Mouse (Mus musculus) CH12F3 (cell line): ENCODE results near the gene Mnd1.

Experiments used
- in situ Hi-C: fragments of 300-500 bp; cut with MboI; formaldehyde crosslinking; loops from 2 replicates; pipeline ENCODE4 v1.14.3; 2020; ENCODE audit warnings: low sequenced_read_pairs

Mnd1 gene

DNA sequence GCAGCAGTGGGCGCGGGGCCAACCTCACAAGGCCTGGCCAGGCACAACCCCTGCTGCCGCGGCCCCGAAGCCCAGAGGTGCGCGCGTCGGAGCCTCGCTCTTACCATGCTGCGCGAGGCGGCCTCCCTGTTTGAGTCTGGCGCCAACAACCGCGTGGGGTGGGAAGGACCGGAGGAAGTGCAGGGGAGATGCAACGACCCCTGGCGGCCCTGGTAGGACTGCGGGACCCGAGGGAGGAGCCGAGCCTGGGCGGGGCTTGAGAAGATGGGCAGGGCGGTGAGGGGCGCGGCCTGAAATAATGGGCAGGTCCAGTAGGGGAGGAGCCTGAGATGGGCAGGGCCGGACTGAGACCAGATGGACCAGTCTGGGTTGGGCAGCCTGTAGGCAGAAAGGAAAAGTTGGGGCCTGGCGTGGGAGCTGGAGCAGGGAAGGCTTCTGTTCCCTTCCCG, at the start of gene Mnd1:
Gene Mnd1 (minus strand): TSS at position 229 of the 449 bp plus-strand sequence.
- in situ Hi-C loops: loop anchor here (25.0 kb wide), 1 partner anchor 382 kb away; no protein-coding TSS in a partner anchor

- in situ Hi-C loops: no loop called here
Measured at GRCm38 (mm10) chr3:84204640-84205039, 49.1 kb upstream of the Mnd1 start.

DNA sequence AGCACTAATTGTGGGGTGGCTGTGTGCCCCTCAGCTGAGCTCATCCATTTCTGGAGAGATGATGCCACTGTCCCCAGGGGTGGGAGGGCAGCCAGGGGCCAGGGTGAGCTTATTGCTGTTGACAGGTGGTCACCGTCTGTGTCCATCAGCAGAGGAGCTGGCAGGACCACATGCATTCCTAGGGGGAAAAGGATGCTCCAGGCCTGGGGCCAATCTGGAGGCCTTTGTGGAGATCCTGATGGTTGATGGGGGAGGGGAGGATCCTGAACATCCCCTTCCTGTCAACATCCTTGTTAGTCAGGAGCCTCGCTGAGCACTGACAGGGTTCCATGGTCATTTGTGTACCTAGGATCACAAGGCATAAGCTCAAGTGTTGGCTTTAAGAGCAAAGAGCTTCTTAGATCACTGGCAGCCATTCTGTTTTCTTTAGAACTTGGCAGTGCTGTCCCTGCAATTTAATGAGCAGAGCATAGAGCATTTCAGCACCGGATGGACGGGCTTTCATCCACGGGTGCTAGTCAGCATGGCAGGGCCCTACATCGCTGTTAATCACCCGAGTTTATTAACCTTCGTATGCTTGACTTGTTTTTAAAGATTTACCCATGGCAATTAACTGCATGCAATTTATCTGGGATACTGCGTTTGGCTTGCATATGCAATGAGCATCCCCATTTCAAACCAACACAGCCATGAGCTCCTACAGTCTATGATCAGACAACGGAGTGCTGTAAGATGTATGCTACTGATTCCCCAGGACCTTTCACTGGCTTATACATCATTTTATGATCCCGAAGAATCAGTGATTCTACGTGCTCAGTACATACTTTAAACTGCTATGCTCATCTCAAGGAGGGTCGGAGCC, 45.2 kb upstream of the Mnd1 start:
- in situ Hi-C loops: no loop called here

DNA sequence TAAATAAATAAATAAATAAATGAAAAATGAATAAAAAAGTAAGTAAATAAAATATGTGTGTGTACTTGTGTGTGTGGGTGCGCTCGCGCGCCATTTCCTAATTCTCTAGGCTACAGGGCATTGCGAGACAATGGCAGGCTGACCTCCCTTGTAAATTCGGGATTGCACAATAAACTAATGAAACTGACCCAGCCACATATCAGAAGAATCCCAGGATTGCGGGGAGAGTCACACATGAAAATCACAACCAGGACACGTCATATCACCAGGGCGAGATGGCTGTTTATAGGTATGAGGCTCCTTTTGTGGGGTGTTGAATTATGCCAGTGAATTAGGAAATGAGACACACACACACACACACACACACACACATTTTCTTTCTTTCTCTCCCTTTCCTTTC, 43.9 kb upstream of the Mnd1 start:
- in situ Hi-C loops: no loop called here

DNA sequence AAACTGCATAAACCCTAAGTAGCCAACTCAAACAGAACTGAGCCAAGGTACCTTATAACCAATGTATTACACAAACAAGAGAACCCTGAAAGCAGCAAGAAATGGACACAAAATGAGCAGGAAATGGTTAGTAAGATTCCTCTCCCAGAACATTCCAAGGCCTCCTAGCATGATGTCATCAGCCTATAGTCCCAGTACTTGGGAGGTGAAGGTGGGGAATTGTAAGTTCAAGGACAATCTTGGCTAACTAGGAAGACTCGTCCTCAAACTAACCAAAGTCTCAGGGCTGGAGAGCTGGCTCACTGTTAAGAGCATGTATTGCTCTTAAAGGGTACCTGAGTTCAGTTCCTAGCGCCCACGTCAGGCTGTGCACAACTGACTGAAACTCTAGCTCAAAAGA, 42.6 kb upstream of the Mnd1 start:
- in situ Hi-C loops: no loop called here

GRCm38 (mm10) chr3:84193881-84194280, 38.3 kb upstream of the Mnd1 start:
- in situ Hi-C loops: no loop called here

DNA sequence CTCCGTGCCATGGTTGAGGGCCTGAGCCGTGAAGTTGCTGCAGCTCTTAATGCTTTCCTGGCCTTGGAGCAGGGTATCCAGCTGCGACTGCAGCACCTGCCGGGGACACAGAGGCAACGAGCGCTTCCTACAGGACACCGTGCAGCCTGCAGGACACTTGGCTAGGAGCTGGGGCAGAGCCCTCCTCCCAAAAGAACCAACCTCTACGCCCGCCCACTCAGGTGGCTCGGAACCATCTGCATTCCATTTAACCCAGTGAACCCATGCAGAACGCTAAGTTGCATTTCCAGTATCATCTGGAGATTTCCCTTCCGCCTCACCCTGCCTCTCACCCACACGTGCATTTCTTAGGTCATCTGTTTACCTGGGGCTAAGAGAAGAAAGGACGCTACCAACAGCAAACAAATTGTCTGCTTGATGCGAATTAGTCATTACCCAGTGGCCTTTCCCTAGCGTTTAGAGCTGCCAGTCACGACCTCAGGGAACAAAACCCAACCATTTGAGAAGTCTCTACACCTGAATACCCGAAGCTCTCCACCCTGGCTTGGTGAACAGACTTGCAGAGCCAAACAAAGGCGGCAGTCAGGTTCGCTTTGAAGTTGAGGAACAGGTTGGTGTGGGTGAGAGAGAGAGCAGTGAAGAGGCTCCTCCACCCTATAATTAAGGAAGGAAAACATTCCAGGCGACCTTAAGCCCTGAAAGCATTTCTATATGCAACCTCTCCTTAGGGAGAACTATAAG, 35.7 kb upstream of the Mnd1 start:
- in situ Hi-C loops: no loop called here

DNA sequence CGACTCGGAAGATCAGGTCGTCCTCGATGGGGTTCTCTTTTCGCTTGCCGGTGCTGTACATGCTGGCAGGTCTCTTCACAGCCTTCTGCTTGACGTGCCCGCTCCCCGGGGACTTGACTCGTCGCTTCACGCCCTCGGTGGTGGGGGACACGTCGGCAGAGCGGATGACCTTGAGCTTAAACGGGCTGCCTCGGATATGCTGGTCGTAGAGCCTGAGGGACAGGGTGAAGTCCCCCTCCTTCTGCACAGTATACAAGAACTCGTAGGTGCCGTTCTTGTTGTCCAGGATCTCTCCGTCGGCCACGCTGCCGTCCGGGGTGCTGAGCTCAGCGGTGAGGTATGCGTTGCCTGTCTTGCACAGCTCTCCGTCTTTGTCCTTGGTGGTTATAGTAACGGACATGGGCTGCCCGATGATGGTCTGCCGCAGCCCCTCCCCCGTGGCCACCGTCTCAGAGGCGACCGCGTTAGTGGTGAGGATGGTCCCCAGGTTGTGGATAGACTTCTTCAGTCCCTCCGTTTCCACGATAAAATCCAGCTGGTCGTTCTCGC, 35.0 kb upstream of the Mnd1 start:
- in situ Hi-C loops: no loop called here

- in situ Hi-C loops: no loop called here
Measured at GRCm38 (mm10) chr3:84189629-84190173, 34.1 kb upstream of the Mnd1 start.

GRCm38 (mm10) chr3:84181717-84182116, 26.1 kb upstream of the Mnd1 start:
- in situ Hi-C loops: no loop called here

- in situ Hi-C loops: no loop called here
Measured at GRCm38 (mm10) chr3:84181102-84181501, 25.5 kb upstream of the Mnd1 start.

GRCm38 (mm10) chr3:84180304-84180703, 24.7 kb upstream of the Mnd1 start:
- in situ Hi-C loops: no loop called here

GRCm38 (mm10) chr3:84177834-84178233, 22.2 kb upstream of the Mnd1 start:
- in situ Hi-C loops: no loop called here

DNA sequence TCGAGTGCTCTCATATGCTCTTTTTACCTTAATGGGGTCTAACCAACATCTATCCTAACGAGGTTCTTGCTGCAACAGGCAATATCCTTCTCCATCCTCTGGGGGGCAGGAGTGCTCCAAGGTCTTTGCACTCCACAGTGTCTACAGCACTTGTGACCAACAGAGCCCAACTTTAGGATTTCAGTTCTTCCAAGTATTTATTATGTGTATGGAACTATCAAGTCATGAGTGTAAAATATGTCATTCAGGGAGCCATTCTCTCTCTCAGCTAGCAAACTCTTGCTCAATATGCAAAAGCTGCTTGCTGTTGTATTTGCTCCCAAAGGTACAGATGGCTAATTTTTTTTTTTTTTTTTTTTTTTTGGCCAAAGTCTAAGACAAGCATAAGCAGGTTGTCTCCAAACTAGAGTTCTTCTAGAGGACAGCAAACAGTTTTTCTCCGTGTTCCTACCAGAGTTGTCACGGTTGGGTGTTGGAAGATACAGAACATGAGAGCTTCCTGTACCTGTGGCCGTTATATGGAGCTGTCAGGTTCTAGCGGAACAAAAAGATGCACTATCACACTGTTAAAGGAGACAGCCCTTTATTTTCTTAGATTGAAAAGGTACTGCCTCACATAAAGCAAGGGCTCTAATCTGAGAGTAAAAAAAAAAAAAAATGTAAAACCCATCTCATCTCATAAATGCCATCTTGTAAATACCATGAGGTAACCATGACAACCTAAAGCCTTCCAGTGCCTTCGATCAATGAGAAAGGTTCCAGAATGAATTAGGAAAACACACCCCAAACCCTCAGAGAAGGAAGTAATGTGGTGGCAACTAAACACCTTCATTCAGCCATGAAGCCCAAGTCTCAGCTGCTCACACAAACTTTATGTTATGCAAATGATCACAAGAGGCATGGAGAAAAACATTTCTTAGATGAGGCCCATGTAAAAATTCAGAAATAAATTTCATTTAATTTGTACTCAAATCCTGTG, 20.0 kb upstream of the Mnd1 start:
- in situ Hi-C loops: no loop called here

DNA sequence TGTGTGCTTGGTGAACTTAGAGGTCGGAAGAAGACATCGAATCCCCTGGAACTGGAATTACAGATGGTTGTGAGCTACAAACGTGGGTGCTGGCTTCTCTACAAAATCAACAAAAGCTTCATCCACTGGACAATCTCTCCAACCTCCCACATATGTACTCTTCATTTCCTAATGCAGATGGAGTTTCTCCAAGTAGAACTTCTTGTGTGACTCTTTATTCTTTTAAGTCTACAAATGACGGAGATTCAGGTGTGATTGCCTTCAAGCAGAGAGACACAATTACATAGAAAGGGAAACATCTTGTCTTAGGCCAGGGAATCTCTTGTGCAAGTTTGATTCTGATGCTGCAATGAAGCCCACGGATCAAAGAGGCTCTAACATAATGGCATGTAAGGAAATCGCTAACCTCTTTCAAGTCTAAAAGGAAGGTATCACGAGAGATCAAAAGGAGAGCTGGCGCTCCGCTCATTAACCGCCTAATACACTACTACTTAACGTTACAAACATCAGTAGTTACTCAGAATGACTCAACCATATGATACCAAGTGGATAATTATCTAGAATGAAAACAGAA, 18.1 kb upstream of the Mnd1 start, which contains the start of gene Gm6525:
Gene Gm6525 (plus strand): TSS at position 524 of the 574 bp plus-strand sequence.
- in situ Hi-C loops: loop anchor here (5.0 to 25.0 kb wide), 2 partner anchors 139 to 364 kb away; no protein-coding TSS in a partner anchor

GRCm38 (mm10) chr3:84172406-84172805, 16.8 kb upstream of the Mnd1 start:
- in situ Hi-C loops: loop anchor here (5.0 to 25.0 kb wide), 2 partner anchors 140 to 365 kb away; no protein-coding TSS in a partner anchor

DNA sequence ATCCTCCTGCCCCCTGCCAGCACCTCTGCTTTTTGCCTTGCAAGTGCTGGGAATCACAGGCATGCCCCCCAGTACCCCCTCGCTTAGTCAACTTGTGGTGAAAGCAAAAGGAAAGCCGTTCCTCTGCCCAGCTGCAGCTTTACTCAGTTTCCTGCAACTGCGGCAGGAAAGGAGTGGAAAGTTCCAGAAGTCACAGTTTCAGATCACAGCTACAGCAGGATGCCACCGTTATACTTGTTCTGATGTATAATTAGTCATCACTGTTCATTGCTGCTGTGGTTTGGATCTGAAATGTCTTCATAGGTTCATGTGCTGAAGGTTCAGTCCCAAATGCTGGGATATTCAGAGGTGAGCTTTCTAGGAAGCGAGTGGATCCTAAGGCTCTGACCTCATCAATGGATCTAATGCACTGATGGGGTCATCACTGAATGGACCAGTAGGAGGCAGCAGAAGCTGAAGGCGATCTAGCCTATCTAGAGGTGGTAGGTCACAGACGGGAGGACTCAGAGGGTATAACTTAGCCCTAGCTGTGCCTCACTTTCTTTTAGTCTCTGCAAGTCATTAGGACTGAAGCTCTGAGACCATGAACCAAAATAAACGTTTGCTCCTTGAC, 13.9 kb upstream of the Mnd1 start:
- in situ Hi-C loops: loop anchor here (5.0 to 25.0 kb wide), 2 partner anchors 143 to 368 kb away; no protein-coding TSS in a partner anchor

DNA sequence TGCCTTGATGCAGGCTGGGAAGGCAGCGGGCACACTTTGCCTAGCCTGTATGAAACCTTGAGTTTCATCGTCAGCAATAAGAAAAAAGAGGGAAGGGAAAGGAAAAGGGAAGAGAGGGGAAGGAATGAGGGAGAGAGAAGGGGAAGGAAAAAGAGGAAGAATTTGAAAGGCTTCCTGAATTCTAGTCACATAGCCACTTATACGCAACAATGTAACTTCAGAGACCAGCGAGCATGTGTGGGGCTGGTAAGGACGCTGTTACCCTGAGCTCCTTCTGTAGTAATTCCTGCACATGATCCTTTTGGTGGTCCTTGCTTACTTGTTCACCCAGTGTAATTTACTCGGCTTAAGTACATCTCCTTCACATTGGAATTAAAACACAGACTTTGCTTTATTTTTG, 13.4 kb upstream of the Mnd1 start:
- in situ Hi-C loops: loop anchor here (25.0 kb wide), 1 partner anchor 368 kb away; no protein-coding TSS in a partner anchor

DNA sequence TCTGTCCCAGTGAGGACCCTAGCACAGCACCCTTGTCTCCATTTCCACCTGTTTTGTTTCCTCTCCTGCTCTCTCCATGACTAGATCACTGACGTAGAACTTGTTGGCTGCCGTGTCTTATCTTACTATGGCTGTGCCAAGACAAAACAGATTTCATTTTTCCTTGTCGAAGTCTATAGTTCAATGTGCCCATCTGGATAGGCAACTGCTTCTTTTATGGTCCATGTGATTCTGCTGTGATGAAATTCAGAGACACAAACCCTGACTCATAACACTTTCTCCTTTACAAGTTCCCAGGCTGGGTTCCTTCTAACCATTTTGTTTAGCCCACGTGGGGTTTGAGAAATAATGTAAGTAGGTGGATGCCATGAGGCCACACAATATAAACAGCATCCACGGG, 10.5 kb upstream of the Mnd1 start:
- in situ Hi-C loops: loop anchor here (25.0 kb wide), 1 partner anchor 371 kb away; no protein-coding TSS in a partner anchor
